19 mouse cellular contexts compared by ENCODE assay signal in genomic region chr10:60937517-60937866, GRCm38 (mm10).
DNase-seq lines count a peak whose midpoint lies in the region; ATAC-seq and TF ChIP-seq lines count a peak whose summit lies in the region.
"Had no signal": no experiment of that assay in that cellular context is flagged by ENCODE, and none has a peak within 500 bp of the region (broad histone marks: within the 10 kb centered on the region; RNA-seq: fewer than 3 reads in every experiment).

No protein-coding gene starts in this region.

- no peak overlapping the region for H3K27ac ChIP-seq in forebrain, embryonic 13.5 days
- no peak overlapping the region; the same call in 1 of the 2 replicates for H3K27ac ChIP-seq in forebrain, embryonic 11.5 days (ENCODE audit: low read depth, low read length)
- peak overlapping the region; percentile 46 for H3K27ac ChIP-seq in lung, embryonic 15.5 days
- no peak overlapping the region for H3K27ac ChIP-seq in forebrain, postnatal 0 days (ENCODE audit: low read depth, low read length)
- peak overlapping the region; percentile 69 for H3K27ac ChIP-seq in midbrain, embryonic 14.5 days (replicated peaks; ENCODE audit: low read depth, low read length)
- H3K27ac ChIP-seq: embryonic facial prominence, embryonic 10.5 days; kidney, embryonic 15.5 days; layer of hippocampus, adult 2 months; left cerebral cortex, adult 2 months; macrophage; neural tube, embryonic 15.5 days had no signal

- H3K9me3 ChIP-seq in forebrain, embryonic 13.5 days (replicated peaks) = no peaks in the 10 kb centered on the region
- no peaks in the 10 kb centered on the region for H3K9me3 ChIP-seq in forebrain, embryonic 11.5 days (ENCODE audit: control insufficient read depth, low read length)
- H3K9me3 ChIP-seq in lung, embryonic 15.5 days = no peaks in the 10 kb centered on the region
- no peaks in the 10 kb centered on the region for H3K9me3 ChIP-seq in forebrain, postnatal 0 days (ENCODE audit: low read length)
- no peaks in the 10 kb centered on the region for H3K9me3 ChIP-seq in midbrain, embryonic 14.5 days (ENCODE audit: control insufficient read depth, low read length)
- H3K9me3 ChIP-seq: embryonic facial prominence, embryonic 10.5 days; kidney, embryonic 15.5 days; neural tube, embryonic 15.5 days had no signal

- H3K4me1 ChIP-seq in forebrain, embryonic 13.5 days = peaks cover 31% of the 10 kb centered on the region
- peaks cover 18% of the 10 kb centered on the region for H3K4me1 ChIP-seq in forebrain, embryonic 11.5 days (replicated peaks; ENCODE audit: control insufficient read depth, insufficient read depth, low read length)
- peaks cover 49% of the 10 kb centered on the region for H3K4me1 ChIP-seq in lung, embryonic 15.5 days
- H3K4me1 ChIP-seq in forebrain, postnatal 0 days (ENCODE audit: insufficient read depth) = no peaks in the 10 kb centered on the region
- H3K4me1 ChIP-seq in midbrain, embryonic 14.5 days (ENCODE audit: control insufficient read depth, insufficient read depth, low read length) = peaks cover 35% of the 10 kb centered on the region

- no peak for TF ChIP-seq CTCF in forebrain, postnatal 0 days (IDR thresholded peaks at IDR 0.05; ENCODE audit: low read depth)

- WGBS in forebrain, embryonic 13.5 days = 40% methylated on average over 7 of the region's 7 CpGs
- WGBS in forebrain, embryonic 11.5 days = 44% methylated on average over 7 of the region's 7 CpGs
- WGBS in lung, embryonic 15.5 days = 28% methylated on average over 7 of the region's 7 CpGs
- whole genome bisulfite sequencing in forebrain, postnatal 0 days = 34% methylated on average over 7 of the region's 7 CpGs
- WGBS in midbrain, embryonic 14.5 days = 21% methylated on average over 7 of the region's 7 CpGs

- H3K27me3 ChIP-seq in forebrain, embryonic 13.5 days = no peaks in the 10 kb centered on the region
- no peaks in the 10 kb centered on the region for H3K27me3 ChIP-seq in forebrain, embryonic 11.5 days (ENCODE audit: control insufficient read depth, insufficient read depth, low read length)
- H3K27me3 ChIP-seq in lung, embryonic 15.5 days = no peaks in the 10 kb centered on the region
- no peaks in the 10 kb centered on the region for H3K27me3 ChIP-seq in forebrain, postnatal 0 days (ENCODE audit: insufficient read depth, low read length)
- no peaks in the 10 kb centered on the region for H3K27me3 ChIP-seq in midbrain, embryonic 14.5 days (ENCODE audit: control insufficient read depth, insufficient read depth, low read length)
- H3K27me3 ChIP-seq: neural tube, embryonic 15.5 days; Patski had no signal

- no peaks in the 10 kb centered on the region for H3K36me3 ChIP-seq in forebrain, embryonic 13.5 days (ENCODE audit: poor library complexity, severe bottlenecking)
- no peaks in the 10 kb centered on the region for H3K36me3 ChIP-seq in forebrain, embryonic 11.5 days (ENCODE audit: control insufficient read depth, insufficient read depth, low read length)
- no peaks in the 10 kb centered on the region for H3K36me3 ChIP-seq in lung, embryonic 15.5 days
- no peaks in the 10 kb centered on the region for H3K36me3 ChIP-seq in forebrain, postnatal 0 days (ENCODE audit: insufficient read depth)
- H3K36me3 ChIP-seq in midbrain, embryonic 14.5 days (ENCODE audit: control insufficient read depth, insufficient read depth, low read length) = no peaks in the 10 kb centered on the region
- H3K36me3 ChIP-seq: embryonic facial prominence, embryonic 10.5 days; kidney, embryonic 15.5 days; neural tube, embryonic 15.5 days had no signal

- DNase-seq in forebrain, embryonic 11.5 days (ENCODE audit: low spot score) = no peak
- DNase-seq in lung, postnatal 36 days = no peak
- DNase-seq in forebrain, postnatal 0 days = no peak
- no peak for DNase-seq in midbrain, embryonic 14.5 days
- no peak for DNase-seq in neural tube, embryonic 10.5 days (ENCODE audit: extremely low spot score, low spot score)
- DNase-seq in testis, postnatal 10 days (ENCODE audit: low spot score) = no peak
- DNase-seq: cerebellum, adult 11 months; cerebellum, postnatal 36 days; heart, adult 11 months; thymus, postnatal 36 days had no signal

- H3K4me3 ChIP-seq in forebrain, embryonic 13.5 days = no peak overlapping the region
- no peak overlapping the region for H3K4me3 ChIP-seq in forebrain, embryonic 11.5 days (ENCODE audit: low read depth, low read length)
- H3K4me3 ChIP-seq in lung, embryonic 15.5 days = no peak overlapping the region
- H3K4me3 ChIP-seq in forebrain, postnatal 0 days (ENCODE audit: low read depth, low read length) = no peak overlapping the region
- H3K4me3 ChIP-seq in midbrain, embryonic 14.5 days (replicated peaks; ENCODE audit: low read depth, low read length) = no peak overlapping the region
- H3K4me3 ChIP-seq: embryonic facial prominence, embryonic 10.5 days; kidney, embryonic 15.5 days; layer of hippocampus, adult 2 months; left cerebral cortex, adult 2 months; neural tube, embryonic 15.5 days had no signal

- H3K9ac ChIP-seq in forebrain, embryonic 13.5 days = no peak overlapping the region
- H3K9ac ChIP-seq in forebrain, embryonic 11.5 days (ENCODE audit: low read length) = no peak overlapping the region
- H3K9ac ChIP-seq in lung, embryonic 15.5 days = no peak overlapping the region
- no peak overlapping the region for H3K9ac ChIP-seq in forebrain, postnatal 0 days
- H3K9ac ChIP-seq in midbrain, embryonic 14.5 days (replicated peaks; ENCODE audit: low read length) = no peak overlapping the region
- H3K9ac ChIP-seq: kidney, embryonic 15.5 days; neural tube, embryonic 15.5 days had no signal

- H3K4me2 ChIP-seq in forebrain, embryonic 13.5 days = no peak overlapping the region
- no peak overlapping the region for H3K4me2 ChIP-seq in forebrain, embryonic 11.5 days (ENCODE audit: low read depth, low read length, severe bottlenecking)
- peak overlapping the region; percentile 8; the same call in 1 of the 2 replicates for H3K4me2 ChIP-seq in lung, embryonic 15.5 days
- H3K4me2 ChIP-seq in forebrain, postnatal 0 days (ENCODE audit: low read depth) = no peak overlapping the region
- no peak overlapping the region for H3K4me2 ChIP-seq in midbrain, embryonic 14.5 days (ENCODE audit: low read length)
- H3K4me2 ChIP-seq: kidney, embryonic 15.5 days; neural tube, embryonic 15.5 days had no signal

- 0 out of 2 replicates have a peak, but pooled peaks have one; percentile 12 for ATAC-seq in forebrain, embryonic 13.5 days
- ATAC-seq in forebrain, embryonic 11.5 days (replicated peaks; ENCODE audit: low FRiP score) = no peak
- ATAC-seq in lung, embryonic 15.5 days (ENCODE audit: borderline replicate concordance, extremely low read depth, low FRiP score, low TSS enrichment) = peak; percentile 39
- ATAC-seq in forebrain, postnatal 0 days = peak; percentile 33; the same call in 1 of the 2 replicates
- no peak; the same call in 1 of the 2 replicates for ATAC-seq in midbrain, embryonic 14.5 days (ENCODE audit: low FRiP score, low TSS enrichment)
- ATAC-seq: Patski had no signal

Comparison
In these comparisons a context has a peak if more than half of its experiments do, and no peak if none do; other contexts are left out.
1. ATAC-seq: peak in forebrain, embryonic 13.5 days (single experiment), lung, embryonic 15.5 days (single experiment) and forebrain, postnatal 0 days (single experiment); none in forebrain, embryonic 11.5 days (single experiment) and midbrain, embryonic 14.5 days (single experiment).
2. H3K27ac ChIP-seq: peak in lung, embryonic 15.5 days (single experiment) and midbrain, embryonic 14.5 days (single experiment); none in forebrain, embryonic 13.5 days (single experiment), forebrain, embryonic 11.5 days (single experiment) and forebrain, postnatal 0 days (single experiment).